16 mouse cellular contexts compared by ENCODE assay signal in the genomic region with DNA sequence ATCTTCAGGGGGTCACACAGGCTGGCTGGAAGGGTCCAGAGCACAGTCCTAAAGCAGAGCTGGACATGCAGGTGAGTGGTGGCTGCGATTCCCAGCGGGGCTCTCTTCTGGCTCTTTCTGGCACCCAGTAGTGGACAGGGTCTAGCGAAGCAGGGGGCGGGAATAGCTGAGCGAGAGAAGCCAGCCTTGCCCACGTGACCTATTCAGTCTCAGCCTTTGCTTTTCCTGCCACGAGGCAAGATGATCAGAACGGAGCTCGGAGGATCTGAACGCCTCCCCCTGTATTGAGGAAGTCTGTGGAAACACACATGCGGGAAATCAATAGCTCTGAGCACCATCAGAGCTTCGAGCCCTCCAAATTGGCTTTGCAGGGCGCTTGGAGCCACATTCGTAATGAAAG. TPM values are rescaled to one million over a fixed set of nuclear protein-coding genes. Genes with fewer than 3 reads are reported as not detected.
DNase-seq lines count a peak whose midpoint lies in the region; ATAC-seq lines count a peak whose summit lies in the region.
"Had no signal": no experiment of that assay in that cellular context is flagged by ENCODE, and none has a peak within 500 bp of the region (broad histone marks: within the 10 kb centered on the region; RNA-seq: fewer than 3 reads in every experiment).

No protein-coding gene starts in this region.

- WGBS in forebrain, embryonic 13.5 days, result 56% methylated on average over 14 of the region's 14 CpGs
- 62% methylated on average over 14 of the region's 14 CpGs for WGBS in forebrain, embryonic 12.5 days
- WGBS in midbrain, embryonic 12.5 days, result 65% methylated on average over 14 of the region's 14 CpGs
- 74% methylated on average over 14 of the region's 14 CpGs for WGBS in midbrain, embryonic 10.5 days
- WGBS in hindbrain, embryonic 15.5 days, result 47% methylated on average over 14 of the region's 14 CpGs
- 54% methylated on average over 14 of the region's 14 CpGs for WGBS in neural tube, embryonic 14.5 days

- H3K27ac ChIP-seq in forebrain, embryonic 13.5 days, result no peak overlapping the region
- no peak overlapping the region for H3K27ac ChIP-seq in forebrain, embryonic 12.5 days
- H3K27ac ChIP-seq in midbrain, embryonic 12.5 days (replicated peaks), result no peak overlapping the region
- H3K27ac ChIP-seq in midbrain, embryonic 10.5 days (replicated peaks), result no peak overlapping the region
- 0 out of 2 replicates have a peak overlapping the region, but pooled peaks have one; percentile 6 for H3K27ac ChIP-seq in hindbrain, embryonic 15.5 days (replicated peaks)
- no peak overlapping the region for H3K27ac ChIP-seq in neural tube, embryonic 14.5 days (ENCODE audit: low read depth, low read length)
- H3K27ac ChIP-seq: heart, embryonic 10.5 days; liver, embryonic 12.5 days had no signal

- 0 out of 2 replicates have a peak overlapping the region, but pooled peaks have one; percentile 16 for H3K4me2 ChIP-seq in forebrain, embryonic 13.5 days
- H3K4me2 ChIP-seq in forebrain, embryonic 12.5 days, result no peak overlapping the region
- peak overlapping the region; percentile 25; the same call in 1 of the 2 replicates for H3K4me2 ChIP-seq in midbrain, embryonic 12.5 days (replicated peaks)
- H3K4me2 ChIP-seq in hindbrain, embryonic 15.5 days, result peak overlapping the region; percentile 44
- H3K4me2 ChIP-seq in neural tube, embryonic 14.5 days (ENCODE audit: low read depth, low read length), result peak overlapping the region; percentile 15; the same call in 1 of the 2 replicates
- H3K4me2 ChIP-seq: liver, embryonic 12.5 days had no signal

- H3K9ac ChIP-seq in forebrain, embryonic 13.5 days, result no peak overlapping the region
- no peak overlapping the region for H3K9ac ChIP-seq in forebrain, embryonic 12.5 days
- no peak overlapping the region for H3K9ac ChIP-seq in midbrain, embryonic 12.5 days (replicated peaks)
- H3K9ac ChIP-seq in hindbrain, embryonic 15.5 days, result no peak overlapping the region
- no peak overlapping the region for H3K9ac ChIP-seq in neural tube, embryonic 14.5 days (replicated peaks; ENCODE audit: low read depth, low read length)
- H3K9ac ChIP-seq: liver, embryonic 12.5 days had no signal

- no peaks in the 10 kb centered on the region for H3K36me3 ChIP-seq in forebrain, embryonic 13.5 days (ENCODE audit: poor library complexity, severe bottlenecking)
- no peaks in the 10 kb centered on the region for H3K36me3 ChIP-seq in forebrain, embryonic 12.5 days (replicated peaks)
- H3K36me3 ChIP-seq in midbrain, embryonic 12.5 days, result no peaks in the 10 kb centered on the region
- no peaks in the 10 kb centered on the region for H3K36me3 ChIP-seq in midbrain, embryonic 10.5 days
- H3K36me3 ChIP-seq in hindbrain, embryonic 15.5 days, result no peaks in the 10 kb centered on the region
- H3K36me3 ChIP-seq in neural tube, embryonic 14.5 days (ENCODE audit: control insufficient read depth, insufficient read depth, low read length), result no peaks in the 10 kb centered on the region
- H3K36me3 ChIP-seq: heart, embryonic 10.5 days; liver, embryonic 12.5 days had no signal

- no peak for DNase-seq in midbrain, embryonic 10.5 days (ENCODE audit: low spot score)
- no peak for DNase-seq in cerebellum, adult 11-12 months
- no peak for DNase-seq in gastrocnemius, postnatal 25 days
- DNase-seq: cerebellum, adult 8-10 months; gastrocnemius, postnatal 14 days; heart, postnatal 14 days; left cerebral cortex, postnatal 4 days; thymus, postnatal 14 days had no signal

- no peaks in the 10 kb centered on the region; the same call in 1 of the 2 replicates for H3K4me1 ChIP-seq in forebrain, embryonic 13.5 days
- H3K4me1 ChIP-seq in forebrain, embryonic 12.5 days, result peaks cover 7% of the 10 kb centered on the region; the same call in 1 of the 2 replicates
- no peaks in the 10 kb centered on the region for H3K4me1 ChIP-seq in midbrain, embryonic 12.5 days
- peaks cover 16% of the 10 kb centered on the region; the same call in 1 of the 2 replicates for H3K4me1 ChIP-seq in midbrain, embryonic 10.5 days
- peaks cover 15% of the 10 kb centered on the region; the same call in 1 of the 2 replicates for H3K4me1 ChIP-seq in hindbrain, embryonic 15.5 days (replicated peaks)
- no peaks in the 10 kb centered on the region for H3K4me1 ChIP-seq in neural tube, embryonic 14.5 days (ENCODE audit: control insufficient read depth, insufficient read depth, low read length)
- H3K4me1 ChIP-seq: heart, embryonic 10.5 days; liver, embryonic 12.5 days had no signal

- H3K27me3 ChIP-seq in forebrain, embryonic 13.5 days, result peaks cover 13% of the 10 kb centered on the region; the same call in 1 of the 2 replicates
- 0 out of 2 replicates have a peak, but pooled peaks cover 5% of the 10 kb centered on the region for H3K27me3 ChIP-seq in forebrain, embryonic 12.5 days
- H3K27me3 ChIP-seq in midbrain, embryonic 12.5 days, result peaks cover 18% of the 10 kb centered on the region
- peaks cover 21% of the 10 kb centered on the region for H3K27me3 ChIP-seq in midbrain, embryonic 10.5 days (ENCODE audit: low read depth, poor library complexity, severe bottlenecking)
- H3K27me3 ChIP-seq in hindbrain, embryonic 15.5 days, result no peaks in the 10 kb centered on the region
- H3K27me3 ChIP-seq in neural tube, embryonic 14.5 days (ENCODE audit: control insufficient read depth, insufficient read depth, low read length), result no peaks in the 10 kb centered on the region

- H3K4me3 ChIP-seq in forebrain, embryonic 13.5 days, result no peak overlapping the region
- H3K4me3 ChIP-seq in forebrain, embryonic 12.5 days (replicated peaks), result no peak overlapping the region
- no peak overlapping the region for H3K4me3 ChIP-seq in midbrain, embryonic 12.5 days
- H3K4me3 ChIP-seq in midbrain, embryonic 10.5 days, result no peak overlapping the region
- H3K4me3 ChIP-seq in hindbrain, embryonic 15.5 days, result 0 out of 2 replicates have a peak overlapping the region, but pooled peaks have one; percentile 13
- no peak overlapping the region for H3K4me3 ChIP-seq in neural tube, embryonic 14.5 days (ENCODE audit: low read depth, low read length)
- H3K4me3 ChIP-seq: heart, embryonic 10.5 days; liver, embryonic 12.5 days had no signal

- peaks cover 3% of the 10 kb centered on the region; the same call in 1 of the 2 replicates for H3K9me3 ChIP-seq in forebrain, embryonic 13.5 days (replicated peaks)
- peaks cover under 1% of the 10 kb centered on the region; the same call in 1 of the 2 replicates for H3K9me3 ChIP-seq in forebrain, embryonic 12.5 days
- no peaks in the 10 kb centered on the region for H3K9me3 ChIP-seq in midbrain, embryonic 12.5 days
- H3K9me3 ChIP-seq in midbrain, embryonic 10.5 days (replicated peaks), result peaks cover 12% of the 10 kb centered on the region
- no peaks in the 10 kb centered on the region for H3K9me3 ChIP-seq in hindbrain, embryonic 15.5 days
- H3K9me3 ChIP-seq in neural tube, embryonic 14.5 days (ENCODE audit: control insufficient read depth, low read length), result no peaks in the 10 kb centered on the region
- H3K9me3 ChIP-seq: heart, embryonic 10.5 days had no signal

- no peak for ATAC-seq in forebrain, embryonic 13.5 days
- ATAC-seq in forebrain, embryonic 12.5 days (ENCODE audit: low FRiP score), result no peak
- ATAC-seq in midbrain, embryonic 12.5 days (ENCODE audit: low FRiP score, low read depth), result no peak
- peak; percentile 54; the same call in 1 of the 2 replicates for ATAC-seq in hindbrain, embryonic 15.5 days (ENCODE audit: low FRiP score, low read depth)
- ATAC-seq in neural tube, embryonic 14.5 days (ENCODE audit: low read depth), result no peak
- ATAC-seq: intestine, embryonic 16.5 days; liver, embryonic 12.5 days had no signal

RNA-seq across cellular contexts. Expression of gene Camta1, which starts 14.7 kb away (rescaled TPM):
- 138 and 150 TPM in 2 replicates for polyA plus RNA-seq in forebrain, embryonic 13.5 days (2015; fragmentation: Nextera tagmentation; extraction: Ambion mirVana)
- polyA plus RNA-seq in forebrain, embryonic 12.5 days (2016; fragmentation: Nextera tagmentation; extraction: Ambion mirVana), result 148 and 164 TPM in 2 replicates
- 135 and 152 TPM in 2 replicates for polyA plus RNA-seq in midbrain, embryonic 12.5 days (2016; fragmentation: Nextera tagmentation; extraction: Ambion mirVana)
- 137 and 141 TPM in 2 replicates for polyA plus RNA-seq in midbrain, embryonic 10.5 days (2016; fragmentation: Nextera tagmentation; extraction: Ambion mirVana)
- 150 and 162 TPM in 2 replicates for polyA plus RNA-seq in hindbrain, embryonic 15.5 days (2015; fragmentation: Nextera tagmentation; extraction: Ambion mirVana)
- 197 and 206 TPM in 2 replicates for polyA plus RNA-seq in neural tube, embryonic 14.5 days (2014; fragmentation: Nextera tagmentation; extraction: Ambion mirVana)
- 100 to 1,000 TPM in 1 of 2 experiments, 10 to 100 TPM in 1; 91.0 to 104 TPM for total RNA-seq in gastrocnemius, postnatal 25 days (2021)

RNA-seq across cellular contexts. Expression of gene Dnajc11, which starts 57.1 kb away (rescaled TPM):
- polyA plus RNA-seq in forebrain, embryonic 13.5 days (2015; fragmentation: Nextera tagmentation; extraction: Ambion mirVana), result 77.0 and 89.2 TPM in 2 replicates
- polyA plus RNA-seq in forebrain, embryonic 12.5 days (2016; fragmentation: Nextera tagmentation; extraction: Ambion mirVana), result 83.9 and 89.0 TPM in 2 replicates
- 84.4 and 89.8 TPM in 2 replicates for polyA plus RNA-seq in midbrain, embryonic 12.5 days (2016; fragmentation: Nextera tagmentation; extraction: Ambion mirVana)
- 107 and 108 TPM in 2 replicates for polyA plus RNA-seq in midbrain, embryonic 10.5 days (2016; fragmentation: Nextera tagmentation; extraction: Ambion mirVana)
- 79.8 and 81.6 TPM in 2 replicates for polyA plus RNA-seq in hindbrain, embryonic 15.5 days (2015; fragmentation: Nextera tagmentation; extraction: Ambion mirVana)
- 82.4 and 87.0 TPM in 2 replicates for polyA plus RNA-seq in neural tube, embryonic 14.5 days (2014; fragmentation: Nextera tagmentation; extraction: Ambion mirVana)
- 10 to 100 TPM; 59.3 to 68.8 TPM for total RNA-seq in gastrocnemius, postnatal 25 days (2021)
